Mouse (Mus musculus): ENCODE results near the gene Neurl4.

GRCm38 (mm10) chr11:69929712-69930111 lies 28.8 kb downstream of the Neurl4 start:
- TF ChIP-seq POLR2A (IDR thresholded peaks at IDR 0.05; ENCODE audit: extremely low read depth, insufficient read depth, low read length) (no peak), CTCF (IDR thresholded peaks at IDR 0.05; ENCODE audit: extremely low read depth, insufficient read depth, low read length) (no peak)
